Mouse (Mus musculus) limb, embryonic 12.5 days (tissue): ENCODE measurements at regions not wholly inside any gene's neighbourhood (a gene's known extent, or its start where the extent isn't known, plus 50 kb on each side); places are given as distances from the start of the nearest gene placed in this dataset.
A peak's percentile ranks its signal among the peaks of the same experiment; 100 is the strongest.

Source experiments
- ATAC-seq: fragments of 200-750 bp; cut with Nextera tagmentation; 2 replicates; pipeline ENCODE4 v1.8.0; 2017; ENCODE audit warnings: low read depth, moderate TSS enrichment; ENCODE audit not compliant: insufficient number of reproducible peaks, insufficient read depth, low FRiP score, low TSS enrichment
- H3K27ac ChIP-seq: fragments of 300-500 bp; sonication (generic); 2 replicates; pipeline ENCODE4 v1.5.1; 2016; ENCODE audit warnings: mild to moderate bottlenecking, moderate library complexity
- H3K27me3 ChIP-seq: fragments of 300-500 bp; sonication (generic); 2 replicates; pipeline ENCODE4 v1.6.1; 2016; ENCODE audit warnings: mild to moderate bottlenecking, moderate library complexity
- H3K36me3 ChIP-seq: fragments of 300-500 bp; sonication (generic); 2 replicates; pipeline ENCODE4 v1.6.1; 2016; ENCODE audit warnings: mild to moderate bottlenecking, moderate library complexity
- H3K4me1 ChIP-seq: fragments of 300-500 bp; sonication (generic); replicated peaks from 2 replicates; pipeline ENCODE4 v1.6.1; 2016
- H3K4me2 ChIP-seq: fragments of 300-500 bp; sonication (generic); 2 replicates; pipeline ENCODE4 v1.6.1; 2016; ENCODE audit warnings: mild to moderate bottlenecking, moderate library complexity
- H3K4me3 ChIP-seq: fragments of 300-500 bp; sonication (generic); replicated peaks from 2 replicates; pipeline ENCODE4 v1.5.1; 2016; ENCODE audit warnings: mild to moderate bottlenecking
- H3K9ac ChIP-seq: fragments of 300-500 bp; sonication (generic); replicated peaks from 2 replicates; pipeline ENCODE4 v1.6.1; 2016; ENCODE audit warnings: mild to moderate bottlenecking, moderate library complexity
- H3K9me3 ChIP-seq: fragments of 300-500 bp; sonication (generic); 2 replicates; pipeline ENCODE4 v1.6.1; 2016; ENCODE audit warnings: mild to moderate bottlenecking, moderate library complexity
- WGBS: fragments of 180-500 bp; shearing (Covaris S2); methylation state at CpG from one replicate; pipeline ENCODE4 v1.1.7; 2016; 5-methylcytosine and 5-hydroxymethylcytosine counted together

- 85% methylated on average over 1 of the region's 1 CpGs for WGBS
- H3K36me3 ChIP-seq: no peaks in the 10 kb centered on the region
- H3K27ac ChIP-seq: no peak overlapping the region
- H3K27me3 ChIP-seq: no peaks in the 10 kb centered on the region
- H3K9me3 ChIP-seq: no peaks in the 10 kb centered on the region
- H3K4me2 ChIP-seq: no peak overlapping the region
- no peak for ATAC-seq
- 0 out of 2 replicates have a peak, but pooled peaks cover 3% of the 10 kb centered on the region for H3K4me1 ChIP-seq
- no peak overlapping the region for H3K9ac ChIP-seq
- H3K4me3 ChIP-seq: no peak overlapping the region
These were observed 181.3 kb upstream of the Kbtbd8 start for GRCm38 (mm10) chr6:94935706-94936105.

- H3K4me2 ChIP-seq: no peak overlapping the region
- no peaks in the 10 kb centered on the region for H3K9me3 ChIP-seq
- no peak overlapping the region for H3K9ac ChIP-seq
- H3K36me3 ChIP-seq: no peaks in the 10 kb centered on the region
- 92% methylated on average over 6 of the region's 6 CpGs for WGBS
- H3K4me3 ChIP-seq: no peak overlapping the region
- H3K4me1 ChIP-seq: 0 out of 2 replicates have a peak, but pooled peaks cover 4% of the 10 kb centered on the region
- no peak overlapping the region for H3K27ac ChIP-seq
- no peaks in the 10 kb centered on the region for H3K27me3 ChIP-seq
- no peak for ATAC-seq
These were observed 189.2 kb upstream of the Kbtbd8 start for GRCm38 (mm10) chr6:94927811-94928210.

GRCm38 (mm10) chr6:94926652-94927211, 190.3 kb upstream of the Kbtbd8 start:
- no peaks in the 10 kb centered on the region for H3K36me3 ChIP-seq
- H3K4me2 ChIP-seq: no peak overlapping the region
- H3K4me3 ChIP-seq: no peak overlapping the region
- H3K9me3 ChIP-seq: no peaks in the 10 kb centered on the region
- H3K27me3 ChIP-seq: no peaks in the 10 kb centered on the region
- no peak overlapping the region for H3K27ac ChIP-seq
- 0 out of 2 replicates have a peak, but pooled peaks cover 6% of the 10 kb centered on the region for H3K4me1 ChIP-seq
- ATAC-seq: no peak
- no peak overlapping the region for H3K9ac ChIP-seq
- 95% methylated on average over 8 of the region's 8 CpGs for WGBS

- Histone ChIP-seq H3K4me1 (0 out of 2 replicates have a peak, but pooled peaks cover 11% of the 10 kb centered on the region), H3K27me3 (no peaks in the 10 kb centered on the region), H3K36me3 (no peaks in the 10 kb centered on the region), H3K9me3 (no peaks in the 10 kb centered on the region), H3K4me2 (no peak overlapping the region), H3K9ac (no peak overlapping the region), H3K27ac (no peak overlapping the region), H3K4me3 (no peak overlapping the region)
- no peak for ATAC-seq
- 80% methylated on average over 1 of the region's 1 CpGs for WGBS
These were observed 191.6 kb upstream of the Kbtbd8 start for GRCm38 (mm10) chr6:94925408-94925807.

GRCm38 (mm10) chr6:94924338-94925039, 192.6 kb upstream of the Kbtbd8 start:
- Histone ChIP-seq H3K4me2 (no peak overlapping the region), H3K36me3 (no peaks in the 10 kb centered on the region), H3K9ac (no peak overlapping the region), H3K27me3 (no peaks in the 10 kb centered on the region), H3K9me3 (no peaks in the 10 kb centered on the region), H3K4me1 (0 out of 2 replicates have a peak, but pooled peaks cover 11% of the 10 kb centered on the region), H3K4me3 (no peak overlapping the region), H3K27ac (no peak overlapping the region)
- 91% methylated on average over 11 of the region's 11 CpGs for WGBS
- no peak for ATAC-seq

GRCm38 (mm10) chr6:94921741-94922140, 195.3 kb upstream of the Kbtbd8 start:
- Histone ChIP-seq H3K36me3 (no peaks in the 10 kb centered on the region), H3K9me3 (no peaks in the 10 kb centered on the region), H3K4me2 (no peak overlapping the region), H3K4me3 (no peak overlapping the region), H3K4me1 (0 out of 2 replicates have a peak, but pooled peaks cover 12% of the 10 kb centered on the region), H3K9ac (no peak overlapping the region), H3K27me3 (no peaks in the 10 kb centered on the region), H3K27ac (peak overlapping the region; percentile 66)
- 57% methylated on average over 2 of the region's 2 CpGs for WGBS
- peak; percentile 83; the same call in 1 of the 2 replicates for ATAC-seq

GRCm38 (mm10) chr6:94920770-94921169, 196.3 kb upstream of the Kbtbd8 start:
- peaks cover 16% of the 10 kb centered on the region; the same call in 1 of the 2 replicates for H3K4me1 ChIP-seq
- no peaks in the 10 kb centered on the region for H3K9me3 ChIP-seq
- H3K4me3 ChIP-seq: no peak overlapping the region
- no peaks in the 10 kb centered on the region for H3K27me3 ChIP-seq
- H3K4me2 ChIP-seq: no peak overlapping the region
- no peaks in the 10 kb centered on the region for H3K36me3 ChIP-seq
- WGBS: 78% methylated on average over 2 of the region's 2 CpGs
- ATAC-seq: no peak
- H3K9ac ChIP-seq: no peak overlapping the region
- H3K27ac ChIP-seq: no peak overlapping the region

- ATAC-seq: no peak
- Histone ChIP-seq H3K9ac (no peak overlapping the region), H3K4me2 (no peak overlapping the region), H3K27ac (no peak overlapping the region), H3K4me3 (no peak overlapping the region), H3K36me3 (no peaks in the 10 kb centered on the region), H3K27me3 (no peaks in the 10 kb centered on the region), H3K9me3 (no peaks in the 10 kb centered on the region), H3K4me1 (peaks cover 12% of the 10 kb centered on the region; the same call in 1 of the 2 replicates)
- WGBS: 86% methylated on average over 5 of the region's 5 CpGs
These were observed 197.8 kb upstream of the Kbtbd8 start for GRCm38 (mm10) chr6:94919194-94919743.

GRCm38 (mm10) chr6:94915842-94916620, 201.0 kb upstream of the Kbtbd8 start:
- WGBS: 69% methylated on average over 8 of the region's 8 CpGs
- no peak overlapping the region for H3K4me3 ChIP-seq
- no peak overlapping the region for H3K9ac ChIP-seq
- no peaks in the 10 kb centered on the region for H3K27me3 ChIP-seq
- H3K36me3 ChIP-seq: no peaks in the 10 kb centered on the region
- H3K9me3 ChIP-seq: no peaks in the 10 kb centered on the region
- ATAC-seq: no peak
- H3K27ac ChIP-seq: 0 out of 2 replicates have a peak overlapping the region, but pooled peaks have one; percentile 18
- no peak overlapping the region for H3K4me2 ChIP-seq
- H3K4me1 ChIP-seq: peaks cover 22% of the 10 kb centered on the region

GRCm38 (mm10) chr6:94911836-94912235, 205.2 kb upstream of the Kbtbd8 start:
- Histone ChIP-seq H3K27ac (peak overlapping the region; percentile 81), H3K27me3 (no peaks in the 10 kb centered on the region), H3K9ac (no peak overlapping the region), H3K4me3 (no peak overlapping the region), H3K36me3 (no peaks in the 10 kb centered on the region), H3K4me2 (peak overlapping the region; percentile 8), H3K9me3 (no peaks in the 10 kb centered on the region), H3K4me1 (peaks cover 22% of the 10 kb centered on the region)
- no peak for ATAC-seq
- WGBS: 54% methylated on average over 3 of the region's 3 CpGs

- Histone ChIP-seq H3K4me1 (peaks cover 21% of the 10 kb centered on the region), H3K9me3 (no peaks in the 10 kb centered on the region), H3K27ac (peak overlapping the region; percentile 81), H3K4me3 (no peak overlapping the region), H3K4me2 (peak overlapping the region; percentile 8), H3K36me3 (no peaks in the 10 kb centered on the region), H3K9ac (no peak overlapping the region), H3K27me3 (no peaks in the 10 kb centered on the region)
- peak; percentile 52; the same call in 1 of the 2 replicates for ATAC-seq
- 12% methylated on average over 9 of the region's 9 CpGs for WGBS
These were observed 205.7 kb upstream of the Kbtbd8 start for GRCm38 (mm10) chr6:94911374-94911773.
